Mouse (Mus musculus) heart, adult 18-20 months (tissue): ENCODE results near the gene Ubtd2. TPM values are rescaled to one million over a fixed set of nuclear protein-coding genes. Genes with fewer than 3 reads are reported as not detected.

Experiments
- DNase-seq, 2 experiments: peaks; one replicate each; pipeline ENCODE4 v3.0.0; 2021 to 2022; ENCODE audit warnings: mixed read lengths in 1 of 2
- total RNA-seq, 2 experiments: library from RNA; stranded (reverse); gene quantifications; 2 replicates each; pipeline ENCODE4 v1.2.3; 2021

Ubtd2 gene
- total RNA-seq, 2 experiments from 2014 or later: 3.4 to 4.2 TPM

DNA sequence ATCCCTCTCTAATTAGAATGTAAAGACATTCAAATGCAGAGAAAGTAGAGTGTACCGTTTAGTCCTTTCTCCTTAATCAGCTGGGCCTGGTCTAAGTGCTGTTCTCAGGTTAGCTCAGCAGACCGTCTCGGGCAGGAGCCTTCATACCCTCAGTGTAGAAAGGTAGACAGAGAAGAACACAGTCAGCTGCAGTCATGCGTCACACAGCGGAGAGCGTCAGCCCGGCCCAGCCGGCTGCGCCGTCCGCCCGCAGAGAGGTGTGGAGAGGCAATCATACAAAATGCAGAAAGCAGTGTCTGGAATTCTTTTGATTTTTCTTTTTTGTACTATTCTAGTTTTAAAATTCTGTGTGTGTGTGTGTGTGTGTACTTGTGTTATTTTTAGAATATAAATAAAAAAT, 90.4 kb downstream of the Ubtd2 start:
- no peak for DNase-seq

DNA sequence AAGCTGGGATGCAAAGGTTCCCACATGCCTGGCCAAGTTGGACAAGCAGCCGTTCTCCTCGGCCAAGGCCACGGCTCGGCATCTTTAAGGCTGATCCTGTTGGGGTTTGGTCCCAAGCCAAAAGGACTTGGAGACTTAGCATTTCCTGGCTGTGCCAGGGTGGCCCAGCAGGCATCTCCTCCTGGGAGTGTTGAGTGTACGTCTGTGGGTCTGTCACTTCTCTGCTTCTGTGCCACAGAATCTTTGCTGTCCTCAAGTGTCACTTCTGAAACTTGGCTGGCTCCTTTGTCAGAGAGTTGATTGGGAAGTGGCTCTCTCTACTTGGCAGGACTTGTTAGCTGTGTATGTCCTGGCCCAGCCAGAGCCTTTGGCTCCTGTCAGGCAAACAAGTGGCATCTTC, 91.3 kb downstream of the Ubtd2 start:
- DNase-seq: peak; percentile 71 to 79

GRCm38 (mm10) chr11:32547391-32547947, 92.3 kb downstream of the Ubtd2 start:
- DNase-seq: no peak

DNA sequence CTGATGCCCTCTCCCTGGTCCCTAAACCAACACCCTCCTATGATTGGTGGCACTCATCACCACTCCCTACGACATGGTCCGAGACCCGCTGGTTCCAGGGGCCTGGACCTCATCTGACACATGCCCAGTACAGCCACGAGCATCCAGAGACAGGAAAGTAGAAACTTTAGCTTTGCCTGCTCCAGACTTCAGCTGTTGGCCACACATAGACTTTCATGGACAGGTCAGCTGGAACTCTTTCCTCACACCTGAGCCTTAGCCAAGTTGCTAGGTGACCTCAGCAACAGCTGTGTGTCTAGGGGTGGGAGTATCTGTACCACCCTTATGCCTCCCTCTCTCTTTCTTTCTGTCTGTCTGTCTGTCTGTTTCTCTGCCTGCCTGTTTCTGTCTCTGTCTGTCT, 93.1 kb downstream of the Ubtd2 start:
- peak in 1 of 2 experiments; percentile 51 for DNase-seq

DNA sequence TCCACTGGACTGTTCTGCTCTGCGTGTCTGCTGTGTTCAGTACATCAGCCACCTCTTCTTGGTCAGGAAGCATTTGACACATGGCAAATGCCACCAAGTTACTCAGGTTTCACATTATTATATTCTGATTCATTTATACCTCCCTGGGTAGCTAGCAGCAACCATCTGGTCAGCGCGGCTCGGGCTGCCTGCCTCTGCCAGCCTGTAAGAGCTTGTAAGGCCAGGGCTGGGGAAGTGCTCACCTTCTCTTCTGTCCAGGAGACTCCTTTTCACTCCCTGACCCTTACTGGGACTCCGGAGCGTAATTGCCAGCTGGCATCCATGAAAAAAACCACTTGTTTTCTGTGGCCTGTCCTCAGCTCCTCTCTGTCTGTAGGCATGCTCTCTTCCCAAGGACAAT, 94.1 kb downstream of the Ubtd2 start:
- no peak for DNase-seq

DNA sequence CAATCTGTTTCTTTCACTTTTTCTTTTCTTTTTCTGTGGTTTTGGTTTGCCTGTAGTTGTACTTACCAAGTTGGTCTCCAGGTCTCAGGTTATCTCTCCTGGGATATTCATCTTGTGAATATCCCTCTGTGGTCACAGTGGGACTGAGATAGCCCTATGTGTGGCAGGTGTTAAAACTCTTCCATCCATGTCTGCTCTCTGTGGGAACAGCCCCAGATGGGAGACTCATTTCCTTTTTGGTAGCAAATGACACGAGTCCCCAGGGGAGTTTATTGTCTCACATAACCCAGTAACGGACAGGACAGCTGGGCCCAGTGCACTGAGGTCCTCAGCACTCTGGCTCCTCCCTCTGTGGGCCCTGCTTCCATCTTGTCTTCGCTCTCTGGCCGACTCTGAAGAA, 94.9 kb downstream of the Ubtd2 start:
- DNase-seq: peak in 1 of 2 experiments; percentile 87

DNA sequence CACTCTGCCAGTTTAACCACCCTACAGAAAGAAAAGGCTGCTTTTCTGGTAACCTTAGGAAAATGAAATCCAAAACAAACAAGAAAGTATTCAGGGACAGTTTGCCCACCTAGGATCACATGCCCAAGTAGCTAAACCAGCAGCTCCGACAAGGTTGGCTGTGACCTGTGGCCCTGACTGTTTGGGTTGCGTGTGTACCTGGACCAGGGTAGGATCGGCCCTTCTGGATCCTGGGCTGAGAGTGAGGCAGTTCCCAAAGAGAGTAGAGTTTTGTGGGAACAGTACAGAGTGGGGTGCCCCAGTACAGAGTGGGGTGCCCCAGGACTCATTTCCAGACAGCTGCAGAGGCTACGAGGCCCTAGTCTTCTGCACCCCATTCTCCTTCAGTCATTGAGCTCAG, 95.9 kb downstream of the Ubtd2 start:
- DNase-seq: no peak

GRCm38 (mm10) chr11:32551579-32552297, 96.6 kb downstream of the Ubtd2 start:
- DNase-seq: peak in 1 of 2 experiments; percentile 66

GRCm38 (mm10) chr11:32552401-32553090, 97.4 kb downstream of the Ubtd2 start:
- DNase-seq: no peak

DNA sequence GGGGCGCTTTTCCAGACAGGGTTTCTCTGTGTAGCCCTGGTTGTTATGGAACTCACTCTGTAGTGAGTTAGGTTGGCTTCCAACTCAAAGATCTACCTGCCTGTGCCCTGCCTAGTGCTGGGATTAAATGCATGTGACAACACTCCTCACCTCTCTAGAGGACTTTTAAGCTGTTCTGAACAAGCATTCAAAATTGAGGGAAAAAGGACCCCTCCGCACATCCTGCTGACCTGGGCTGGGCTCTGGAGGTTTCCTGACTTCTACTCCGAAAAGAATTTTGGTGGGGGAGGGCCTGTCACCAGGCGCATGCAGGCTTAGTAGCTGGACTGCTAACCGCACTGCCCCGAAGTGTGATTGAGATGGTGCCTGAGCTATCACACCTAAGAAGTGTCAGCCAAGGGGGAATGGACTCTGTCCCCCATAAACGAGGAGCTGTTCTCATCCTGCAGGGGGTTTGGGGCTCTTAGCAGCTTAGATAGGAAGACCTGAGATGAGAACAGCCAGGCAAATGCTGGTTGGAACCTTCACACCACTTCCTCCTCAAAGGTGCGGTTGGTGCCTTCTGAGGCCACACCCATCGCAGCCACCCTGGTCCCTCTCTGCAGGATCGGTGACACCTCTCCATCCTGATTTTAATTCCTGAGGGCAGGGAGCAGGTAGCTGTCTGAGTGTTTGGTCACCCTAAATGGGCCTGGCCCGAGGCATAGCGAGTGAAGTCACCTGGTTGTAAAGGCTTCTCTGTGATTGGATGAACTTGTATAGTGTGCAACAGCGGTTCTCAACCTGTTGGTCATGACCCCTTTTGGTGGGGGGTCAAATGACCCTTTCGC, 98.4 kb downstream of the Ubtd2 start:
- no peak for DNase-seq

DNA sequence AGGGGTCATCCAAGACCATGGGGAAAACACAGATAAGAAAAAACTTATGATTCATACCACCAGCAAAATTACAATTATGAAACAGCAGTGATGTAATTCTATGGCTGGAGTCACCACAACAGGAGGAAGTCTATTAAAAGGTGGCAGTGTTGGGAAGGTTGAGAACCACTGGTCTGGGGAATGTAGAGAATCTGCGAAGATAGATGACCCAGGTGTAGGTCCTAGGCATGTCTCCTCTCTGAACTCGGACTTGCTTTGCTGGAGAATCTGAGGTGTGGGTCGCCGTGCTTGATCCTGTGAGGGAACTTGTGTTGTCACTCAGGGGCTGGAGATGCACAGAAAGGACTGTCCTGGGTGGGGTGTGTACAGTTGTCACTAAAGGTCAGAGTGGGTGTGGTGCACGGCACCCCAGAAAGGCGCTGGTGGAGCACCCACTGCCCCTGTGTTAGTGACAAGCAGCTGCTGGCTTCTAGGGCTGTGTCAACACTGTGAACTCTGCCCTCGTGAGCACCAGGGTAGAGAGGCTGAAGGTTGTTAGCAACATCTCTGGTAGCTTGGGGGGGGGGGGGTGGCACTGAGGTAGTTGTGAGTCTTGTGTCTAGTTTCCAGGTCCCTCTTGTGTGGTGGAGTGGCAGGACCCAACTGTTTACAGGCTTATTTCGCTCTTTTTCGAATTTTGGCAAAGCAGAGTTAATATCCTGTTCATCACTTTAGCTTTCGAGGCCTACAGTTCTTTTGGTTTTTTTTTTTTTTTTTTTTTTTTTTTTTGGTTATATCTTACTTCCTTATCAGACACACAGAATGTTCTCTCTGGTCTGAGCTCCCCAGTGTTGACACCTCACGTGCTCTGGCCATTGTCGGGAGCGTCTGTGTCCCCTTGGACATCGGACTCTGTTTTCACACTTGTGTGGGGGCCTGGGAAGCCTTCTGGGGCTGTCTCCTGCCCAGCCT, 99.2 kb downstream of the Ubtd2 start:
- no peak for DNase-seq

- DNase-seq: no peak
Measured at GRCm38 (mm10) chr11:32555103-32555689, 100.0 kb downstream of the Ubtd2 start.

DNA sequence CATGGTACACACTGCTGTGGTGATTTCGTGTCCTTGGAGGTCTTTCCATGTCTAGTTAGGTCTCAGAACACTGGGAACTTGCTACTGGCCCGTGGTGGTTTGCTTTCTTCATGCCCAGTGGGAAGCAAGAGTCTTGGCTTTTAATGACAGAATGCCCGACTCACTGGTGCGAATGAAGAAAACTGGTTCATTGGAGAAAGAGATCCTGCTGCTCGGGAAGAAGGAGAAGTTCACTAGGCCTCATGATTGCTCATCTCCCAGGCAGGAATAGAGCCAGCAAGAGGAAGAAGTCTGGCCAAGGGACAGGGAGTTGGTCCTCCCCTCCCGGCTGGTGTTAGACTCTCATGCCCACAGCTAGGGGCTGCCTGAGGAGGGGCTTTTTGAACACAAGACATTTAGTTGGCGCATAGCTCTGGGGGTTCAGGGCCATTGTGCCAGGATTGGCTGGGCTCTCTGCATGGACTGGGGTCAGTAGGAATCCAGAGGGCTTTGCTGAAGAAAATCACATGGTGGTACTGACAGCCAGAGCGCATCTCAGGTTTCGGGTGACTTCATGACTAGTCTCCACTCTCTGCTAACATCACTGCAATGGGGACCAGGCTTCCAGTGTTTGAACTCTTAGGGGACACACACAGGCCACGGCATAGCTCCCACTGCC, 101.3 kb downstream of the Ubtd2 start:
- peak in 1 of 2 experiments; percentile 41 for DNase-seq

- DNase-seq: no peak
Measured at GRCm38 (mm10) chr11:32558026-32558425, 102.9 kb downstream of the Ubtd2 start.

- DNase-seq: peak in 1 of 2 experiments; percentile 52
Measured at GRCm38 (mm10) chr11:32558677-32559076, 103.5 kb downstream of the Ubtd2 start.

DNA sequence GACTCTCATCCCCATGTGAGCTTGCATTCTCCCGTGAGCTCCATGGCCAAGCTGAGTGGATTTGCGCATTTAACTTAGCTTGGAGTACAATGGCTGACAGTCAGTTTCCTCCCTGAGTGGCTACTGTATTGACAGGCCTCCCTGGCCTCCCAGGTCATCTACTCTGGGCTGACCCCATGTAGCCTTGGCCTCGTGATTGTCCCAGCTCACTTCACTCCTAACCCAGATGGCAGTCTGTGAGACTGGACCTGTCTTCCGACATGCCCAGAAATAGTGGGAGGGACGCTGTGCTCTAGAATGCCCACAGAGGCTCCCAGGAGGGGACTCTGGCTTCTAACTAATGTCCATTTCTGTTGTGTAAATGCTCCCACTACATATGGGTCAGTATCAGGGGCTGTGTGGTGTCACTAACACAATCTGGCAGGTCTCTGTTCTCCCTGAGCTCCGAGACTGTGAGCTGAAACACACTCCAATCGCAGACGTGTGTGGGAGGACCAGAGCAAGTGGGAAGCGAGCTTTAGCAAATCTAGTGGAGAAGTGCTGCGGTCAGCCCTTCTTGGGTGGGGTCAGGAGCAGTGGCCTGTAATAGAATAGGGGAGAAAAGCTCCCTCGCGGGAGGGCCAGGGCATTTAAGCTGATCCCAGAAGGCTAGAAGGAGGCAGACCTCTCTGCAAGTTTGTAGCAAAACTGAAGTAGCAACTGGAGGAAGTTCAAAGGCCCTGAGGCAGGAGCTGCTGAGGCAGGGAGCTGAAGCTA, 105.0 kb downstream of the Ubtd2 start:
- DNase-seq: no peak

GRCm38 (mm10) chr11:32561465-32562355, 106.5 kb downstream of the Ubtd2 start:
- peak in 1 of 2 experiments; percentile 54 for DNase-seq

GRCm38 (mm10) chr11:32562706-32563105, 107.5 kb downstream of the Ubtd2 start:
- DNase-seq: no peak

DNA sequence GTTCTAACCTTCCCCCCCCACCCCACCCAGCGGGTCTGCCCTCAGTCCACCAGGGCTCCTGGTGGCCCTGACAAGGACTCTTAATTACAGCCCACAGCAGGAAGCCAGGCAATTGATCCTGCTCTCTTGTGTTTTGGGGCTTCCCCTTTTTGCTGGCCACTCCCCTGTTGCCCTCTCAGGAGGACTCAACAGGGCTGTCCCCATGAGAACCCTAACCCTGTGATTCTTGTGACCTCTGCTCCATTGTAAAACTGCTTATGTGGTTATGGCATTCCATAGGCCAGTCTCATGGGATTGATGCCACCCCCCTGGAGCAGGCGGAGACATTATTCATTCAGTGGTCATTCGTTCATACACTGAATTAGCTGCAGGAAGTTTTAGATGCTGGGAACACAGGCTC, 108.5 kb downstream of the Ubtd2 start:
- DNase-seq: no peak
